Mouse (Mus musculus): ENCODE measurements around the gene Dnajc8.
"Not testable (repeated sequence)": the region's sequence is repeated elsewhere in the genome, so short reads cannot be mapped to it uniquely, and the experiment has no call there.

Dnajc8 gene

GRCm38 (mm10) chr4:132514555-132515135 is 20.7 kb upstream of the Dnajc8 start:
- peak; percentile 40; the same call in 1 of the 2 replicates for ATAC-seq (ENCODE audit: insufficient number of reproducible peaks, low FRiP score, low TSS enrichment)

- ATAC-seq (ENCODE audit: insufficient number of reproducible peaks, low FRiP score, low TSS enrichment), result peak; percentile 91
Measured at GRCm38 (mm10) chr4:132515369-132516155, 19.8 kb upstream of the Dnajc8 start.

GRCm38 (mm10) chr4:132518066-132518465 is 17.3 kb upstream of the Dnajc8 start:
- no peak for ATAC-seq (ENCODE audit: insufficient number of reproducible peaks, low FRiP score, low TSS enrichment)

GRCm38 (mm10) chr4:132519188-132519587 is 16.2 kb upstream of the Dnajc8 start:
- no peak for ATAC-seq (ENCODE audit: insufficient number of reproducible peaks, low FRiP score, low TSS enrichment)

GRCm38 (mm10) chr4:132524321-132524741 is 11.0 kb upstream of the Dnajc8 start:
- ATAC-seq (ENCODE audit: insufficient number of reproducible peaks, low FRiP score, low TSS enrichment), result no peak

GRCm38 (mm10) chr4:132524808-132525207 is 10.5 kb upstream of the Dnajc8 start:
- ATAC-seq (ENCODE audit: insufficient number of reproducible peaks, low FRiP score, low TSS enrichment), result no peak

- no peak for ATAC-seq (ENCODE audit: insufficient number of reproducible peaks, low FRiP score, low TSS enrichment)
Measured at GRCm38 (mm10) chr4:132526678-132527077, 8.7 kb upstream of the Dnajc8 start.

- ATAC-seq (ENCODE audit: insufficient number of reproducible peaks, low FRiP score, low TSS enrichment), result no peak
Measured at GRCm38 (mm10) chr4:132527917-132528522, 7.3 kb upstream of the Dnajc8 start.

GRCm38 (mm10) chr4:132529344-132529743 is 6.0 kb upstream of the Dnajc8 start:
- ATAC-seq (ENCODE audit: insufficient number of reproducible peaks, low FRiP score, low TSS enrichment), result no peak

- ATAC-seq (ENCODE audit: insufficient number of reproducible peaks, low FRiP score, low TSS enrichment), result no peak
Measured at GRCm38 (mm10) chr4:132530033-132530804, 5.1 kb upstream of the Dnajc8 start.

GRCm38 (mm10) chr4:132532496-132532895 is 2.9 kb upstream of the Dnajc8 start:
- ATAC-seq (ENCODE audit: insufficient number of reproducible peaks, low FRiP score, low TSS enrichment), result no peak

- ATAC-seq (ENCODE audit: insufficient number of reproducible peaks, low FRiP score, low TSS enrichment), result peak; percentile 88
Measured at GRCm38 (mm10) chr4:132532981-132533916, 2.1 kb upstream of the Dnajc8 start, which contains the start of gene Atpif1. Atpif1 (minus strand) TSS chr4:132533659.

- no peak for ATAC-seq (ENCODE audit: insufficient number of reproducible peaks, low FRiP score, low TSS enrichment)
Measured at GRCm38 (mm10) chr4:132539481-132539880, 4.1 kb downstream of the Dnajc8 start.

- ATAC-seq (ENCODE audit: insufficient number of reproducible peaks, low FRiP score, low TSS enrichment), result no peak
Measured at GRCm38 (mm10) chr4:132541413-132541812, 6.1 kb downstream of the Dnajc8 start.

GRCm38 (mm10) chr4:132542724-132543123 is 7.4 kb downstream of the Dnajc8 start:
- no peak for ATAC-seq (ENCODE audit: insufficient number of reproducible peaks, low FRiP score, low TSS enrichment)

GRCm38 (mm10) chr4:132545851-132546250 is 10.5 kb downstream of the Dnajc8 start:
- 0 out of 2 replicates have a peak, but pooled peaks have one; percentile 6 for ATAC-seq (ENCODE audit: insufficient number of reproducible peaks, low FRiP score, low TSS enrichment)

GRCm38 (mm10) chr4:132554221-132554620 is 18.9 kb downstream of the Dnajc8 start:
- no peak for ATAC-seq (ENCODE audit: insufficient number of reproducible peaks, low FRiP score, low TSS enrichment)

GRCm38 (mm10) chr4:132554653-132555052 is 19.3 kb downstream of the Dnajc8 start:
- ATAC-seq (ENCODE audit: insufficient number of reproducible peaks, low FRiP score, low TSS enrichment), result no peak; the same call in 1 of the 2 replicates

GRCm38 (mm10) chr4:132555550-132555949 is 20.2 kb downstream of the Dnajc8 start:
- ATAC-seq (ENCODE audit: insufficient number of reproducible peaks, low FRiP score, low TSS enrichment), result not testable (repeated sequence)

Measured in cerebellum, adult (tissue).